In genomic region chr7:83856353-83857207, GRCm38 (mm10) we compare ENCODE assay signal across 15 mouse cellular contexts. TPM values are rescaled to one million over a fixed set of nuclear protein-coding genes. Genes with fewer than 3 reads are reported as not detected.
DNase-seq lines count a peak whose midpoint lies in the region; ATAC-seq and TF ChIP-seq lines count a peak whose summit lies in the region.
"Had no signal": no experiment of that assay in that cellular context is flagged by ENCODE, and none has a peak within 500 bp of the region (broad histone marks: within the 10 kb centered on the region; RNA-seq: fewer than 3 reads in every experiment).

No protein-coding gene starts in this region.

- H3K36me3 ChIP-seq in forebrain, embryonic 14.5 days (ENCODE audit: control insufficient read depth, insufficient read depth, low read length): no peaks in the 10 kb centered on the region
- H3K36me3 ChIP-seq: liver, embryonic 13.5 days; midbrain, embryonic 10.5 days had no signal

- no peaks in the 10 kb centered on the region for H3K27me3 ChIP-seq in forebrain, embryonic 14.5 days (replicated peaks; ENCODE audit: control insufficient read depth, insufficient read depth, low read length)
- H3K27me3 ChIP-seq: liver, embryonic 13.5 days had no signal

- ATAC-seq in forebrain, embryonic 14.5 days: no peak

- WGBS in lung, adult 2 months: 53% methylated on average over 9 of the region's 9 CpGs
- 89% methylated on average over 9 of the region's 9 CpGs for whole genome bisulfite sequencing in forebrain, embryonic 14.5 days

- no peak overlapping the region for H3K9ac ChIP-seq in forebrain, embryonic 14.5 days (ENCODE audit: low read length)
- H3K9ac ChIP-seq: liver, embryonic 13.5 days had no signal

- no peaks in the 10 kb centered on the region for H3K9me3 ChIP-seq in forebrain, embryonic 14.5 days (replicated peaks; ENCODE audit: control insufficient read depth, low read length)
- H3K9me3 ChIP-seq: liver, embryonic 13.5 days; midbrain, embryonic 10.5 days had no signal

- H3K4me1 ChIP-seq in lung, adult 2 months (ENCODE audit: control insufficient read depth, insufficient read depth, low read length): peaks cover 6% of the 10 kb centered on the region
- no peaks in the 10 kb centered on the region for H3K4me1 ChIP-seq in forebrain, embryonic 14.5 days (ENCODE audit: control insufficient read depth, insufficient read depth, low read length)

- no peak overlapping the region for H3K4me3 ChIP-seq in lung, adult 2 months (replicated peaks; ENCODE audit: extremely low read depth, low read depth, low read length)
- H3K4me3 ChIP-seq in forebrain, embryonic 14.5 days (ENCODE audit: low read depth, low read length): no peak overlapping the region
- H3K4me3 ChIP-seq: erythroblast, embryonic 14.5 days; liver, embryonic 13.5 days; midbrain, embryonic 10.5 days had no signal

- TF ChIP-seq POLR2A in lung, adult 2 months (IDR thresholded peaks at IDR 0.05; ENCODE audit: borderline replicate concordance, extremely low read depth, low read depth, low read length): no peak

- peak; percentile 24 for DNase-seq in kidney, postnatal 10 days
- DNase-seq in kidney, adult 8-10 months: no peak
- DNase-seq in gastrocnemius, postnatal 14 days: peak; percentile 20
- peak; percentile 20 for DNase-seq in lung, adult 2 months
- peak; percentile 56 for DNase-seq in skeletal muscle tissue, adult 2 months (ENCODE audit: low read depth, low spot score)
- DNase-seq in right cerebral cortex, postnatal 4 days: no peak
- no peak for DNase-seq in forebrain, embryonic 14.5 days (ENCODE audit: low spot score)
- no peak for DNase-seq in left cerebral cortex, adult 18-20 months (ENCODE audit: low spot score in 2 of 2)
- DNase-seq: cerebellum, adult 2 months; embryo, embryonic 11 days; kidney, adult 9 months; liver, embryonic 13.5 days; thymus, postnatal 36 days had no signal

- H3K27ac ChIP-seq in forebrain, embryonic 14.5 days (ENCODE audit: low read depth, low read length): no peak overlapping the region
- H3K27ac ChIP-seq: liver, embryonic 13.5 days; midbrain, embryonic 10.5 days had no signal

- no peak for TF ChIP-seq CTCF in lung, adult 2 months (IDR thresholded peaks at IDR 0.05; ENCODE audit: insufficient read depth, low read length)

- intact Hi-C loops in gastrocnemius, postnatal 14 days (cut with DNase I; ENCODE audit: low total_unique reads): no loop called here

- no peak overlapping the region for H3K4me2 ChIP-seq in forebrain, embryonic 14.5 days (ENCODE audit: low read length)
- H3K4me2 ChIP-seq: liver, embryonic 13.5 days had no signal

RNA-seq across cellular contexts. Expression of gene Tlnrd1, which starts 27.5 kb away (rescaled TPM):
- total RNA-seq in gastrocnemius, postnatal 14 days (2021): 1 to 10 TPM; 4.8 to 5.5 TPM
- 49.2 and 68.8 TPM in 2 replicates for polyA plus RNA-seq in lung, adult 2 months (2012; rRNA removed)
- 7.3 and 7.6 TPM in 2 replicates for polyA plus RNA-seq in forebrain, embryonic 14.5 days (2014; fragmentation: Nextera tagmentation; extraction: Ambion mirVana)
- 10 to 100 TPM; 26.3 to 29.2 TPM for total RNA-seq in left cerebral cortex, adult 18-20 months (2021)

RNA-seq across cellular contexts. Expression of gene Mesd, which starts 27.7 kb away (rescaled TPM):
- 10 to 100 TPM; 31.5 to 38.8 TPM for total RNA-seq in gastrocnemius, postnatal 14 days (2021)
- 9.2 and 15.0 TPM in 2 replicates for polyA plus RNA-seq in lung, adult 2 months (2012; rRNA removed)
- 56.2 and 62.8 TPM in 2 replicates for polyA plus RNA-seq in forebrain, embryonic 14.5 days (2014; fragmentation: Nextera tagmentation; extraction: Ambion mirVana)
- 10 to 100 TPM; 60.4 to 62.3 TPM for total RNA-seq in left cerebral cortex, adult 18-20 months (2021)

Comparison
In these comparisons a context has a peak if more than half of its experiments do, and no peak if none do; other contexts are left out.
1. DNase-seq: peak in kidney, postnatal 10 days (single experiment), gastrocnemius, postnatal 14 days (single experiment), lung, adult 2 months (single experiment) and skeletal muscle tissue, adult 2 months (single experiment); none in kidney, adult 8-10 months (0 of 2), right cerebral cortex, postnatal 4 days (single experiment), forebrain, embryonic 14.5 days (single experiment) and left cerebral cortex, adult 18-20 months (0 of 2).
2. RNA of gene Tlnrd1, which starts 27.5 kb away (total RNA-seq): 26.3 to 29.2 TPM in left cerebral cortex, adult 18-20 months; 4.8 to 5.5 TPM in gastrocnemius, postnatal 14 days; every median in the first group is over 4 times any median in the second.